Mouse (Mus musculus) limb, embryonic 10.5 days (tissue): Measurements from ENCODE around the gene Nrxn1. TPM values are rescaled to one million over a fixed set of nuclear protein-coding genes. Genes with fewer than 3 reads are reported as not detected.

Experiments
- DNase-seq: peaks from one replicate; pipeline ENCODE4 v3.0.0-alpha.2; 2017; ENCODE audit warnings: low spot score
- H3K27ac ChIP-seq: fragments of 300-500 bp; sonication (generic); 2 replicates; pipeline ENCODE4 v1.5.1; 2016; ENCODE audit warnings: mild to moderate bottlenecking
- H3K27me3 ChIP-seq: fragments of 300-500 bp; sonication (generic); 2 replicates; pipeline ENCODE4 v1.6.1; 2016; ENCODE audit warnings: low read depth, mild to moderate bottlenecking; ENCODE audit not compliant: poor library complexity, severe bottlenecking
- H3K36me3 ChIP-seq: fragments of 300-500 bp; sonication (generic); 2 replicates; pipeline ENCODE4 v1.6.1; 2016; ENCODE audit warnings: mild to moderate bottlenecking, moderate library complexity
- H3K4me1 ChIP-seq: fragments of 300-500 bp; sonication (generic); 2 replicates; pipeline ENCODE4 v1.6.1; 2016
- H3K4me3 ChIP-seq: fragments of 300-500 bp; sonication (generic); 2 replicates; pipeline ENCODE4 v1.5.1; 2016; ENCODE audit warnings: mild to moderate bottlenecking, moderate library complexity
- H3K9me3 ChIP-seq: fragments of 300-500 bp; sonication (generic); replicated peaks from 2 replicates; pipeline ENCODE4 v1.6.1; 2016; ENCODE audit warnings: mild to moderate bottlenecking
- WGBS: fragments of 180-500 bp; shearing (Covaris S2); methylation state at CpG from one replicate; pipeline ENCODE4 v1.1.7; 2016; 5-methylcytosine and 5-hydroxymethylcytosine counted together
- polyA plus RNA-seq: library from polyadenylated mRNA; unstranded; fragments of >200 nt; fragmentation: Nextera tagmentation; extraction: Ambion mirVana; gene quantifications from 2 replicates; pipeline ENCODE4 v1.2.1, GENCODE M21; 2016

The Nrxn1 gene
- polyA plus RNA-seq, 1 experiment from 2014 or later: 1.8 TPM

DNA sequence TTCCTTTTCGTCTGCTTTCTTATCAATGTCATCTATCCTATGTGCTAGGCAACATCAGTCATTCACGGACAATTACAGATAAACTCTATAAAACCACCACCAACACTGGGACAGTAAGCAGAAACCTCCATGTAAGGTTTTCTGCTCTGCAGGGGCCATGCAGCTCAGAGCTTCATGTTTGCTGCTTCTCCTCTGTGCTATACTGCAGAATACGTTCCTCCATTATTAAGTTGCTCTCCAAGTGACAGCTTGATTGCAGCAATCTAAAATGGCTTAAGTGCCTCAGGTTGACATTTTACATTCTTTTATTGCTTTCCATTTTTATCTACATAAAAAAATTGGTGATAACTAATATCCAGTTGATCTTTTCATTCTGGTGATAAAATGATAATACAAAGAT, 477.9 kb downstream of the Nrxn1 start:
- H3K36me3 ChIP-seq: no peaks in the 10 kb centered on the region
- no peak overlapping the region for H3K27ac ChIP-seq
- no peaks in the 10 kb centered on the region for H3K4me1 ChIP-seq
- no peaks in the 10 kb centered on the region for H3K27me3 ChIP-seq
- WGBS: 90% methylated on average over 3 of the region's 3 CpGs
- no peak overlapping the region for H3K4me3 ChIP-seq
- no peaks in the 10 kb centered on the region for H3K9me3 ChIP-seq
- no peak for DNase-seq

DNA sequence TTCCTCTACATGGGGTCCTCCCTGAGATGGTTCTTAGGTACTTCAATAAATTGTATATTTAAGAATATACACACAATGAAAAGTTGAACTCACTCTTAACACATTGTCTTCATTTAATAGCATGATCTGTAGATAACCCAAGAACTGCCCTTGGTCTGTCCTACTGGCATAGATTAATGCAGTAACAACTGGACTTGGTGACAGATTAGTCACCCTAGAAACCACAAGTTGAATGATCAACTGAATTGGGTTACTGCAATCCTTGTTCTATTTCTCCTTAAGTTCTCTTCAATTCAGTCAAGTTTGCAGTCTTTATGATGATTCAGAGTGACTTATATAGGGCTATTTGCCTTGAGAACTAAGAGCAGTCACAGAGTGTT, 485.5 kb downstream of the Nrxn1 start:
- Histone ChIP-seq H3K9me3 (no peaks in the 10 kb centered on the region), H3K36me3 (no peaks in the 10 kb centered on the region), H3K4me3 (no peak overlapping the region), H3K4me1 (no peaks in the 10 kb centered on the region), H3K27me3 (no peaks in the 10 kb centered on the region), H3K27ac (no peak overlapping the region)
- DNase-seq: no peak

DNA sequence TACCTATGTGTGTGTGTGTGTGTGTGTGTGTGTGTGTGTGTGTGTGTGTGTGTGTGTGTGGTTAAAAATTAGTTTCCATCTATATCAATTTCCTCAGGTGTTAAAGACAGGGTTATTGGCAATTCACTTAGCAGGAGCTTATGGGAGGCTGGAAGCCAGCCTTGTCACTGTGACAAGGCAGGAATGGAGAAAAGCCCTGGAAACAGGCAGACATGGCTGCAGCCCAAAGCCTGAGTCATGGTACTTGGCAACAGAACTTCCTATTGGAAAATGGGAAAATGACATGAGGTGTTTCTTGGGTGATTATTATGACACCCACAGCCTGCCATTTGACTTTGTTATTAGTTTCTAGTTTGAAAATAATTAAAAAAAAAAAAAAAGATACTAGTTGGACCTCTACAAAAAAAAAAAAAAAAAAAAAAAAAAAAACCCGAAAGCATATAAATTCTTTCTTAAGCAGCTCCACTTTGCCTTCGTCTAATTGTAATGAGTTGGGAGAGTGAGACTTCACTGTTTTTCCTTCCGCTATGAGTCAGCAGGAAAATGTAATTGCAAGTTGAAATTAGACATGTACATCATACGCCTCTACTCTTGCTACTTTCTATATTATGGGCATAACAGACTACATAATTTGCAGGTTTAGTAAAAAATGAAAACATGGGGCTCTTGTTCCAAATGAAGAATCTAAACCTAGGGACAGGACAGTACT, 486.0 kb downstream of the Nrxn1 start:
- H3K27ac ChIP-seq: no peak overlapping the region
- DNase-seq: no peak
- WGBS: 93% methylated on average over 4 of the region's 4 CpGs
- H3K4me3 ChIP-seq: no peak overlapping the region
- H3K36me3 ChIP-seq: no peaks in the 10 kb centered on the region
- H3K27me3 ChIP-seq: no peaks in the 10 kb centered on the region
- no peaks in the 10 kb centered on the region for H3K4me1 ChIP-seq
- no peaks in the 10 kb centered on the region for H3K9me3 ChIP-seq

DNA sequence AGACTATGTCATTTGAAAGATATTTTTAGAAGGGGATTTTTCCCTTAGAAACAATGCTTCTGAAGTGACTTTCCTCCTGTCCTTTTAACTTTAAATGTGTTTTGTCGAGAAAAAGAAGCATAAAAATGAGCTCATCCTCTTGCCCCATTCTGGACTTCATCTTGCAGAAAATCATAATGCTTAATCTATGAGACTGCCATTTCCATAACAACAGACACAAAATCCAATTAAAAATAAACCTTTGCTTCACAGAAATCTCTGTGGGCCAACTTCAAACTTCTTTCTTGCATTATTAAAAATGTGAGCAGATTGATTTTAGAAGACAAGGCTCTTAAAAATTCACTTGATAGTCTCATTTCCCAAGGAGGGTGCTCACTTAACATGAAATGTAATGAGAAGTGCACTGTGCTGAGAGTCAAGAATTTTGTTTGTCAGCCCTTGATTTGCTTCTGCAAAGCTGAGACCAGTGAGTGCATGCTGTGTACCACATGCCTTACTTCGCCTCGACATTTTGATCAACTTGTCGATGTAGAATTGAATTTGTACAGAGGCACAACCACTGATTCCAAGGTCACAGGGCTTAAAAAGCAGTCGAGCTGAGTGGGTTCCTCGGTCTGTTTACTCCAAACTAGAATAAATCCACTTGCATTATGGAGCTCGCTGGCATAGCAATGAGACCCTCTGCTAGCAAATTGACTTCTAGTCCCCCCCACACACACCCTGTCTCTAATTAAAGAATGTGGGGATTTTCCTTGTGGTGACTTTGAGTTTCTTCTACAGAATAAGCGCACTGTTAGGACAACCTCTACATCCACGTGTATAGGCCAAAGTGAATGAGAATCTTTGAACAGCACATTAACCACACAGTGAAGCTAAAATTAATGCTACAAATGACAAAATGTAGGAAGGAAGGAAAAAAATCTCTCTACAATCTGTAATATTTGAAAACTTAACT, 493.0 kb downstream of the Nrxn1 start:
- Histone ChIP-seq H3K36me3 (no peaks in the 10 kb centered on the region), H3K9me3 (no peaks in the 10 kb centered on the region), H3K4me1 (no peaks in the 10 kb centered on the region), H3K27me3 (no peaks in the 10 kb centered on the region), H3K4me3 (no peak overlapping the region), H3K27ac (no peak overlapping the region)
- DNase-seq: no peak
- 90% methylated on average over 9 of the region's 9 CpGs for WGBS

DNA sequence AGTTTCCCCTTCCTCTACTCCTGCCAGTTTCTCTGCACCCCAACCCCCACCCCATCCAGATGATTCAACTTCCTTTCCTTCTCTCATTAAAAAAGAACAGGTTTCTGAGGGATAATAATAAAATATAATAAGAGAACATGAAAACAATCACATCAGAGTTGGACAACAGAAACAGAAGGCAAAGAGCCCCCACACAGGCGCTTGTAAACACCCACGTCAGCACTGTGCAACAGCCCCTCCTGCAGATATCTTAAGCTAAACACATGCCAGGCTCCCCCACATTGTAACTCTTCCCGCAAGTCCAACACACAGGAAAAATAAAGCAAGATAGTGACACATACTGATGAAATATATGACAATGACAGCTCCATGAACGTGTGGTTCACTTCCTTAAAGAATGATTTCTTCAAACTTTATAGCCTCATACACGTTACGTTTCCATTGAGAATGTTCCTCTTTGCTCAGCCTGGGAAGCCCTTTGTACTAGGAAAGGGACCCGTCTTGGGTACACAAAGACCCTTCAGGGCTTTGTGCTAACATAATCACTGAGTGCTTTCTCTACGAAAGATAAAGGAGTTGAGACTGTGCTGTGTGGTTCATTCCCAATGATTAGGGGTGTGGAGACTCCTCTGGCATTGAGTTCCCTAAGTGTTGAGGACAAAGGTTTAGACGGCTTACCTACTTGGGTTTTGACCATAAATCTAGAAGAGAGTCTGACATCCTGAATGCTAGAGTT, 497.9 kb downstream of the Nrxn1 start:
- Histone ChIP-seq H3K4me1 (no peaks in the 10 kb centered on the region), H3K36me3 (no peaks in the 10 kb centered on the region), H3K9me3 (no peaks in the 10 kb centered on the region), H3K4me3 (no peak overlapping the region), H3K27ac (no peak overlapping the region), H3K27me3 (no peaks in the 10 kb centered on the region)
- no peak for DNase-seq
- 86% methylated on average over 9 of the region's 9 CpGs for WGBS

DNA sequence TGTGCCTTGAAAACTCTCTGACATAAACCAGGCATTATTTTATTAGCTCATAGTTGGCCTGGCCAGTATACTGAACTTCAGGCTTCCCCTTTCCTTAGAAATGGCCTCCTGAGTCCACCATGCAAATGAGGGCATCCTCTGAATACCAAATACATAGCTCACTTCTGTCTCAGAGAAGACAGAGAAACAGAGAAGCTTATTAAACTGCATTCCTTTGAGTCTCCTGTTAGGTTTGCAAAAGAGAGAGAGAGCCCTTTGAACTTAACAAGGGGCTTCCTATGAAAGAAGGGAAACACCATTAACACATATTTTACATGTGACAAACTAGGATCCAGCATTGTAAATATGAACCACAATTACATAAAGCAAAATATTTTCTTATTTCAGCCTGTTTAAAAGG, 506.0 kb downstream of the Nrxn1 start:
- Histone ChIP-seq H3K4me3 (no peak overlapping the region), H3K36me3 (no peaks in the 10 kb centered on the region), H3K4me1 (no peaks in the 10 kb centered on the region), H3K27me3 (no peaks in the 10 kb centered on the region), H3K9me3 (no peaks in the 10 kb centered on the region), H3K27ac (no peak overlapping the region)
- DNase-seq: no peak

DNA sequence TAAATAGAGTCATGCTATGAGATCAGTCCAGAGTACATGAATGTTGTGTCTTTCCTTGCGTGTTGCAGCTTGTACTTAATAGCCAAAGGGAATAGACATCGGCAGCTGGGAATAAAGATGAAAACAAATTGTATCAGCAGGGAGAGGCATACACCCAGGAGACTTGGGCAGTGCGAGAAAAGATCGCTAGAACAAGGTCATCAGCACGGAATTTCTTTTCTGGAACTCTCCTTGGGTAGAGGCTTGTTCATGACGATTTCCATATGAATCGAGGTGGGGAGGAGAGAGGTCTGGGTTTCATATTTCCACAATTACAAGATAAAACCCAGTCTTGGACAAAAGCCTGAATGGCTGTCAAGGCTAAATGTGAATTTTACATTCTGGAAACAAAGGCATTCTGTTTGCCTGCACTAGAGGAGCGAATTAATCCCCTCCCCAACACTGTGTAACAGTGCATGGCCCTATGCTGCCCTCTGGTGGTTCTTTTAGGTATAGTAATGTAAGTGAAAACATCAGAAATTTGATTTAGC, 508.1 kb downstream of the Nrxn1 start:
- Histone ChIP-seq H3K27ac (no peak overlapping the region), H3K4me3 (no peak overlapping the region), H3K9me3 (no peaks in the 10 kb centered on the region), H3K27me3 (no peaks in the 10 kb centered on the region), H3K36me3 (no peaks in the 10 kb centered on the region), H3K4me1 (no peaks in the 10 kb centered on the region)
- 59% methylated on average over 8 of the region's 8 CpGs for WGBS
- peak; percentile 38 for DNase-seq

DNA sequence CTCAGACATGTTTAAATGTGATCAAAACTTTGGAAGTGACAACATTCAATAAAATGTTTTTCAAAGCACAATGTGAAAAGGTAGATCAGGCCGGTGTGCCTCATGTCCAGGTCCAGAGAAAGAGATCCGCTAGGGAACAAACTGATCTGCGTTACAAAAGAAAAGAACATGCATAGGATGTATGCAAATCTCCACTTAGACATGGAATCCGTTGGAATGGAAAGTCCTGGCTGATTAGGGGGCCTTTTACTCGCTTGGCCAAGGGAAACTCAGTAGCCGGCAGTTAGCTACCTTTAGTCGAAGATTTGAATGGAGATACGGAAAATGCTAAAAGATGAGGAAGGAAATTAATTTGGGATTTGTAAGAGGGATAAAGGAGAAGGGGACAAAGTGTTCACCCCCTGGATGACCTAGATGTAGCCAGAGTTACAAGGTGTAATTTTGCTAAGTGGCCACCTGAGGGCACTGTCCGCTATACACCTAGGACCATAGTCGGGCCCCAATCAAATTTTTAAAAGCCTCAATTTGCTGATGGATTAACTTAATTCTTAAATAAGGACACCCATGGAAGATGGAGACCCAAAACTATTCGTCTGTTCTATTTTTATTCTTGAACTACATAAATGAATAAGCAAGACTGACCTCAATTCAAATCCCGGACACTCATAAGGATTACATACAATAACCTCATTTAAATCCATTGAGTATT, 508.9 kb downstream of the Nrxn1 start:
- WGBS: 50% methylated on average over 12 of the region's 12 CpGs
- H3K36me3 ChIP-seq: no peaks in the 10 kb centered on the region
- H3K27ac ChIP-seq: no peak overlapping the region
- H3K27me3 ChIP-seq: no peaks in the 10 kb centered on the region
- no peaks in the 10 kb centered on the region for H3K9me3 ChIP-seq
- no peak overlapping the region for H3K4me3 ChIP-seq
- H3K4me1 ChIP-seq: no peaks in the 10 kb centered on the region
- DNase-seq: no peak

DNA sequence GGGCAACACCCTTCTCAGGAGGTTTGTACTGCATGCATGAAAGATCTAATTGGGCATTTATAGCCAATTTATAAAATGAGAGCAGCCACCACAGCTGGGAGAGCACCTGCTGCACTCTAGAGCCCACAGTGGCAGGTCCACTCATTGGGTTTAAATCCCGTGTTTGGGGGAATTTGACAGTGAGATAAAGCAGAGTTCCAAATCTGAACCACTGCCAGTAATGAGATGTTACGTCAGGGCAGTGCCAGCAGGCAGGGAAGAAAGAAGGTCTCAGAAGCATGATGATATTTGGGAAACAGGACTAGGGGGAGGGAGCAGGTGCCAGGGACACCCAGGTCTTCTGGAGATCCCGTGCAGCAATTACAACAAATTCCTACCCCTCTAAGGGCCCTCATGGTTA, 509.7 kb downstream of the Nrxn1 start:
- 73% methylated on average over 3 of the region's 3 CpGs for WGBS
- DNase-seq: no peak
- Histone ChIP-seq H3K27ac (no peak overlapping the region), H3K27me3 (no peaks in the 10 kb centered on the region), H3K36me3 (no peaks in the 10 kb centered on the region), H3K4me3 (no peak overlapping the region), H3K9me3 (no peaks in the 10 kb centered on the region), H3K4me1 (no peaks in the 10 kb centered on the region)

DNA sequence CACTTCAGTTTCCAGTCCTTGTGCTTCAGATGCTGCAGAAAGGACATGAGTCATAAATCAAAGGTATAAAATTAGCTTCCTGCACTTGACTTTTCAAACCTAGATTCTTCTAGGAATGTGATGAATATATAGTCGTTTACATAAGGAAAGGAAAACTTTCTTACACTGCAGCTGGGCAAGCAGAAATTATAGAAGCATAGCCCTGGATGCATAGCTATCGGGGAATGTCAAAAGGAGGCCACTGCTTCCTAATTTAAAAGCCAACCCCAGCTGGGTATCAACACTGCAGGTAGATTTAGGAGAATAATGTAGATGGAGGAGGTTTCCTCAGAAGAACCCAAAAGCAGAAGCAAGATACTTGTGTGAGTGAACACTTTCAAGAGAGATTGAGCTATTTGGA, 523.0 kb downstream of the Nrxn1 start:
- Histone ChIP-seq H3K9me3 (no peaks in the 10 kb centered on the region), H3K36me3 (no peaks in the 10 kb centered on the region), H3K27me3 (no peaks in the 10 kb centered on the region), H3K27ac (no peak overlapping the region), H3K4me1 (0 out of 2 replicates have a peak, but pooled peaks cover 5% of the 10 kb centered on the region), H3K4me3 (no peak overlapping the region)
- 75% methylated on average over 2 of the region's 2 CpGs for WGBS
- DNase-seq: no peak

DNA sequence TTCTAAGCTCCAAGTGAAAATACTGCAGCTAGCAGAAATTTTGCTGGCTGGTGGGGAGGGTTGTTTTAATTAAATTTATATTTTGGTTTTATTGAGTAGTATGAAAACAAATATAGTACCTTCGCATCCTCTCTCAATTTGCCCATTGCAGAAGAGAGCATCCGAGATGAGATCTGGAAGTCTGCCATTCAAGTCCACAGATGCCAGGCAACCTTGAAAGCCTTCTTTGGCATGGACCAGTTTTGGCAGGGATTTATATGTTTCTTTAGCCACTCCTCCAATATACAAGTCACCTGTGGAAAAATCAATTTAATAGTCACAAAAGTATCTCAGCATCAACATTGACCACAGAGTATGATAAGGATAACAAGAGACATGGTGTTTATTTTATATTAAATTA, 527.7 kb downstream of the Nrxn1 start:
- no peaks in the 10 kb centered on the region for H3K4me1 ChIP-seq
- H3K36me3 ChIP-seq: no peaks in the 10 kb centered on the region
- no peak for DNase-seq
- WGBS: 93% methylated on average over 2 of the region's 2 CpGs
- H3K4me3 ChIP-seq: no peak overlapping the region
- H3K9me3 ChIP-seq: no peaks in the 10 kb centered on the region
- no peaks in the 10 kb centered on the region for H3K27me3 ChIP-seq
- no peak overlapping the region for H3K27ac ChIP-seq

DNA sequence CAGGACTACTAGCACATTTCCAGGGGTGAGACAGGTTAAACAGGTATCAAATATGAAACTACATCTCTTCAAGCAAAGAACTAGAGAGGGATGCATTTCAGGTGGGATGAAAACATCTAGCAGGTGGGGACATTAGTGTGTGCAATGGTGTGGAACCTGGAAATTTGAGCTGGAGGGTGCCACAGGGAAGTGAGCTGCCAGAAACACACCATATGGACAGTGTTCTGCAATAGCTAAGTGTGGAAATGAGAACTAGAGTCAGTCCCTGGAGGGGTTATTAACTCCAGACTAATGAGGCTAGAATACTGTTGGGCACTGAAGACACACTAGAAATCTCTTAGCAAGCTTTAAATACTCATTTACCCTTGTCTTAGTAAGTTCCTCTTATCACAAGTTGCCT, 536.5 kb downstream of the Nrxn1 start:
- Histone ChIP-seq H3K36me3 (no peaks in the 10 kb centered on the region), H3K27ac (no peak overlapping the region), H3K4me3 (no peak overlapping the region), H3K27me3 (no peaks in the 10 kb centered on the region), H3K4me1 (no peaks in the 10 kb centered on the region), H3K9me3 (no peaks in the 10 kb centered on the region)
- DNase-seq: no peak
